Mouse (Mus musculus): ENCODE measurements around the gene Atxn1l.
"Not testable (repeated sequence)": the region's sequence is repeated elsewhere in the genome, so short reads cannot be mapped to it uniquely, and the experiment has no call there.

The Atxn1l gene

GRCm38 (mm10) chr8:109737237-109738048 is at the start of gene Atxn1l:
TSS of gene Atxn1l (minus strand) at chr8:109737739.
- DNase-seq = peak; percentile 80

GRCm38 (mm10) chr8:109780548-109780947 is 43.0 kb upstream of the Atxn1l start:
- no peak for DNase-seq

GRCm38 (mm10) chr8:109779431-109780228 is 42.1 kb upstream of the Atxn1l start:
- no peak for DNase-seq

- peak; percentile 27 for DNase-seq
Measured at GRCm38 (mm10) chr8:109778993-109779421, 41.5 kb upstream of the Atxn1l start.

- DNase-seq = peak; percentile 97
Measured at GRCm38 (mm10) chr8:109778280-109778977, 40.9 kb upstream of the Atxn1l start, which contains the start of gene Ap1g1. TSS of gene Ap1g1 (plus strand) at chr8:109778554.

GRCm38 (mm10) chr8:109777851-109778250 is 40.3 kb upstream of the Atxn1l start:
- no peak for DNase-seq

- DNase-seq = no peak
Measured at GRCm38 (mm10) chr8:109773154-109773553, 35.6 kb upstream of the Atxn1l start.

GRCm38 (mm10) chr8:109766081-109766480 is 28.5 kb upstream of the Atxn1l start:
- no peak for DNase-seq

GRCm38 (mm10) chr8:109764031-109764430 is 26.5 kb upstream of the Atxn1l start:
- no peak for DNase-seq

- no peak for DNase-seq
Measured at GRCm38 (mm10) chr8:109760221-109760620, 22.7 kb upstream of the Atxn1l start.

- DNase-seq = no peak
Measured at GRCm38 (mm10) chr8:109759426-109759825, 21.9 kb upstream of the Atxn1l start.

- no peak for DNase-seq
Measured at GRCm38 (mm10) chr8:109756849-109757248, 19.3 kb upstream of the Atxn1l start.

GRCm38 (mm10) chr8:109755554-109755953 is 18.0 kb upstream of the Atxn1l start:
- not testable (repeated sequence) for DNase-seq

GRCm38 (mm10) chr8:109754696-109755095 is 17.2 kb upstream of the Atxn1l start:
- DNase-seq = no peak

- DNase-seq = no peak
Measured at GRCm38 (mm10) chr8:109751731-109752485, 14.4 kb upstream of the Atxn1l start.

- no peak for DNase-seq
Measured at GRCm38 (mm10) chr8:109750699-109751098, 13.2 kb upstream of the Atxn1l start.

GRCm38 (mm10) chr8:109750274-109750673 is 12.7 kb upstream of the Atxn1l start:
- no peak for DNase-seq

- no peak for DNase-seq
Measured at GRCm38 (mm10) chr8:109747468-109748199, 10.1 kb upstream of the Atxn1l start.

GRCm38 (mm10) chr8:109738049-109738380 is 476 bp upstream of the Atxn1l start:
- no peak for DNase-seq

- DNase-seq = no peak
Measured at GRCm38 (mm10) chr8:109736819-109737218, 720 bp downstream of the Atxn1l start.

- no peak for DNase-seq
Measured at GRCm38 (mm10) chr8:109734018-109734417, 3.5 kb downstream of the Atxn1l start.

- DNase-seq = peak; percentile 38
Measured at GRCm38 (mm10) chr8:109731012-109731411, 6.5 kb downstream of the Atxn1l start.

All from layer of hippocampus, adult 9-11 months (tissue).